Mouse (Mus musculus) limb, embryonic 14.5 days (tissue): ENCODE measurements around the gene Zic1. TPM values are rescaled to one million over a fixed set of nuclear protein-coding genes. Genes with fewer than 3 reads are reported as not detected.

Source experiments
- ATAC-seq: fragments of 200-750 bp; cut with Nextera tagmentation; 2 replicates; pipeline ENCODE4 v1.8.0; 2017; ENCODE audit warnings: low read depth, moderate number of reproducible peaks, moderate TSS enrichment; ENCODE audit not compliant: low FRiP score
- DNase-seq: peaks from one replicate; pipeline ENCODE4 v3.0.0-alpha.2; 2015; ENCODE audit warnings: low spot score
- H3K27ac ChIP-seq: fragments of 300-500 bp; sonication (generic); replicated peaks from 2 replicates; pipeline ENCODE4 v1.5.1; 2014; ENCODE audit warnings: low read depth, mild to moderate bottlenecking, low read length, moderate library complexity, mixed read lengths
- H3K27me3 ChIP-seq: fragments of 300-500 bp; sonication (generic); 2 replicates; pipeline ENCODE4 v1.6.1; 2014; ENCODE audit warnings: low read length, mixed read lengths; ENCODE audit not compliant: control insufficient read depth, insufficient read depth
- H3K36me3 ChIP-seq: fragments of 300-500 bp; sonication (generic); 2 replicates; pipeline ENCODE4 v1.6.1; 2014; ENCODE audit warnings: mild to moderate bottlenecking, low read length, moderate library complexity, mixed read lengths; ENCODE audit not compliant: control insufficient read depth, insufficient read depth
- H3K4me1 ChIP-seq: fragments of 300-500 bp; sonication (generic); 2 replicates; pipeline ENCODE4 v1.6.1; 2014; ENCODE audit warnings: antibody characterized with exemption, low read length, mixed read lengths; ENCODE audit not compliant: control insufficient read depth, insufficient read depth
- H3K4me2 ChIP-seq: fragments of 300-500 bp; sonication (generic); replicated peaks from 2 replicates; pipeline ENCODE4 v1.6.1; 2014; ENCODE audit warnings: low read depth, mild to moderate bottlenecking, low read length, moderate library complexity; ENCODE audit not compliant: severe bottlenecking
- H3K4me3 ChIP-seq: fragments of 300-500 bp; sonication (generic); replicated peaks from 2 replicates; pipeline ENCODE4 v1.5.1; 2014; ENCODE audit warnings: low read length
- H3K9ac ChIP-seq: fragments of 300-500 bp; sonication (generic); 2 replicates; pipeline ENCODE4 v1.6.1; 2014; ENCODE audit warnings: mild to moderate bottlenecking, low read depth, low read length, moderate library complexity; ENCODE audit not compliant: severe bottlenecking
- H3K9me3 ChIP-seq: fragments of 300-500 bp; sonication (generic); 2 replicates; pipeline ENCODE4 v1.6.1; 2016; ENCODE audit warnings: low read length; ENCODE audit not compliant: control insufficient read depth
- POLR2A ChIP-seq: fragments of 200-500 bp; IDR thresholded peaks from 2 replicates; pipeline ENCODE4 v1.8.0; 2012; ENCODE audit warnings: inconsistent platforms, mild to moderate bottlenecking, moderate library complexity, borderline replicate concordance; ENCODE audit not compliant: insufficient read depth, insufficient read length; ENCODE audit errors: extremely low read depth
- WGBS: fragments of 180-500 bp; shearing (Covaris S2); extraction: QIAGEN DNeasy Blood & Tissue Kit; methylation state at CpG from one replicate; pipeline ENCODE4 v1.1.7; 2014; 5-methylcytosine and 5-hydroxymethylcytosine counted together
- polyA plus RNA-seq, 2 experiments: library from polyadenylated mRNA; depleted of rRNA in 1 of 2; stranded (reverse) in 1 of 2; unstranded in 1 of 2; fragments of >200 nt; fragmentation: Nextera tagmentation in 1 of 2; extraction: Ambion mirVana in 1 of 2; gene quantifications; 2 replicates each; pipeline versions ENCODE4 v1.2.1 to v1.2.3; 2012 to 2014

The Zic1 gene
- polyA plus RNA-seq, 2 experiments = 0.21 to 6.0 TPM

- Histone ChIP-seq H3K4me3 (no peak overlapping the region), H3K4me1 (no peaks in the 10 kb centered on the region), H3K9me3 (no peaks in the 10 kb centered on the region), H3K4me2 (no peak overlapping the region), H3K36me3 (no peaks in the 10 kb centered on the region), H3K27ac (no peak overlapping the region), H3K9ac (no peak overlapping the region; the same call in 1 of the 2 replicates), H3K27me3 (peaks cover 92% of the 10 kb centered on the region)
- ATAC-seq (no peak), DNase-seq (no peak)
- WGBS = 4% methylated on average over 24 of the region's 26 CpGs
- no peak for TF ChIP-seq POLR2A
Measured at GRCm38 (mm10) chr9:91369293-91369991, 3.8 kb upstream of the Zic1 start.

GRCm38 (mm10) chr9:91368946-91369292 is 3.3 kb upstream of the Zic1 start:
- Histone ChIP-seq H3K4me1 (no peaks in the 10 kb centered on the region), H3K9me3 (no peaks in the 10 kb centered on the region), H3K9ac (no peak overlapping the region), H3K36me3 (no peaks in the 10 kb centered on the region), H3K4me2 (no peak overlapping the region), H3K27me3 (peaks cover 92% of the 10 kb centered on the region), H3K27ac (no peak overlapping the region), H3K4me3 (no peak overlapping the region)
- no peak for ATAC-seq
- no peak for TF ChIP-seq POLR2A
- DNase-seq = no peak
- 5% methylated on average over 13 of the region's 13 CpGs for WGBS

GRCm38 (mm10) chr9:91368150-91368549 is 2.5 kb upstream of the Zic1 start:
- Histone ChIP-seq H3K4me1 (no peaks in the 10 kb centered on the region), H3K27me3 (peaks cover 95% of the 10 kb centered on the region), H3K9ac (no peak overlapping the region), H3K36me3 (no peaks in the 10 kb centered on the region), H3K4me3 (no peak overlapping the region), H3K9me3 (no peaks in the 10 kb centered on the region), H3K27ac (no peak overlapping the region), H3K4me2 (no peak overlapping the region)
- no peak for TF ChIP-seq POLR2A
- no peak for DNase-seq
- ATAC-seq = no peak
- WGBS = 7% methylated on average over 3 of the region's 3 CpGs

GRCm38 (mm10) chr9:91366999-91367811 is 1.6 kb upstream of the Zic1 start:
- Histone ChIP-seq H3K9ac (no peak overlapping the region), H3K4me1 (peaks cover 3% of the 10 kb centered on the region; the same call in 1 of the 2 replicates), H3K4me2 (no peak overlapping the region), H3K9me3 (no peaks in the 10 kb centered on the region), H3K27me3 (peaks cover 95% of the 10 kb centered on the region), H3K27ac (no peak overlapping the region), H3K36me3 (no peaks in the 10 kb centered on the region), H3K4me3 (no peak overlapping the region)
- under 1% methylated on average over 30 of the region's 30 CpGs for WGBS
- ATAC-seq (no peak), DNase-seq (no peak)
- no peak for TF ChIP-seq POLR2A

- H3K36me3 ChIP-seq = no peaks in the 10 kb centered on the region
- H3K27me3 ChIP-seq = peaks cover 94% of the 10 kb centered on the region
- no peak overlapping the region for H3K9ac ChIP-seq
- no peak overlapping the region for H3K4me3 ChIP-seq
- H3K4me2 ChIP-seq = no peak overlapping the region
- DNase-seq (no peak), ATAC-seq (no peak)
- peaks cover 3% of the 10 kb centered on the region; the same call in 1 of the 2 replicates for H3K4me1 ChIP-seq
- WGBS = under 1% methylated on average over 17 of the region's 18 CpGs
- no peak overlapping the region for H3K27ac ChIP-seq
- TF ChIP-seq POLR2A = no peak
- H3K9me3 ChIP-seq = no peaks in the 10 kb centered on the region
Measured at GRCm38 (mm10) chr9:91366226-91366998, 802 bp upstream of the Zic1 start.
